In the genomic region with DNA sequence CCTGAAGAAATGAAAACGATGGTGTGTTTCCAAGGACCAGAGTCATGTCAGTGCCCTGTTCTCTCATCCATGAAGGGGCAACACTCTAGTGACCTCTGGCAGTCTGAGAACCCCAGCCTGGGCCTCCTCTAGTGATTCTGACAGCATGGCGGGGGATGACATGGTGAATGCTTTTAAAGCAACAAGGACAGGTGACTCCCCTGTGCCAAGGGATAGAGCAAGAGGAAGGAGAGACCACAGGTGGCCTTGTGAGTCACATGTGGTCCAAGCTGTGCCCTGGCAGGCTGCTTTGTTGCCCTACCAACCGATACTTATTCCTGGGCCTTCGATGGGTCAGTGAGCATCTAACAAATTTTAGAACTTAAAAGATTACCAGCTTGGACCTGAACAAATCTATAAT, we compare ENCODE assay signal across 19 mouse cellular contexts. TPM values are rescaled to one million over a fixed set of nuclear protein-coding genes. Genes with fewer than 3 reads are reported as not detected.
DNase-seq lines count a peak whose midpoint lies in the region; ATAC-seq and TF ChIP-seq lines count a peak whose summit lies in the region.
"Had no signal": no experiment of that assay in that cellular context is flagged by ENCODE, and none has a peak within 500 bp of the region (broad histone marks: within the 10 kb centered on the region; RNA-seq: fewer than 3 reads in every experiment).

No protein-coding gene starts in this region.

- H3K4me1 ChIP-seq in hindbrain, embryonic 13.5 days (replicated peaks), result no peaks in the 10 kb centered on the region
- H3K4me1 ChIP-seq: embryonic facial prominence, embryonic 13.5 days; forebrain, embryonic 12.5 days; heart, embryonic 10.5 days; hindbrain, embryonic 12.5 days had no signal

- no peak overlapping the region for H3K4me3 ChIP-seq in gastrocnemius, adult 2 months
- no peak overlapping the region for H3K4me3 ChIP-seq in hindbrain, embryonic 13.5 days
- H3K4me3 ChIP-seq: embryonic facial prominence, embryonic 13.5 days; forebrain, embryonic 12.5 days; heart, embryonic 10.5 days; hindbrain, embryonic 12.5 days had no signal

- no peak for TF ChIP-seq CTCF in gastrocnemius, adult 2 months (IDR thresholded peaks at IDR 0.05)

- H3K27ac ChIP-seq in gastrocnemius, adult 2 months, result peak overlapping the region; percentile 62
- H3K27ac ChIP-seq in hindbrain, embryonic 13.5 days, result no peak overlapping the region
- H3K27ac ChIP-seq: embryonic facial prominence, embryonic 13.5 days; forebrain, embryonic 12.5 days; heart, embryonic 10.5 days; hindbrain, embryonic 12.5 days had no signal

- intact Hi-C loops in gastrocnemius, adult 2 months (cut with DNase I), result no loop called here

- H3K36me3 ChIP-seq in hindbrain, embryonic 13.5 days, result peaks cover 5% of the 10 kb centered on the region
- H3K36me3 ChIP-seq: forebrain, embryonic 12.5 days had no signal

- WGBS in hindbrain, embryonic 13.5 days, result 84% methylated on average over 4 of the region's 4 CpGs

- H3K4me2 ChIP-seq in hindbrain, embryonic 13.5 days, result no peak overlapping the region
- H3K4me2 ChIP-seq: embryonic facial prominence, embryonic 13.5 days; forebrain, embryonic 12.5 days; hindbrain, embryonic 12.5 days had no signal

- ATAC-seq in hindbrain, embryonic 13.5 days (ENCODE audit: low FRiP score), result no peak
- ATAC-seq: forebrain, embryonic 16.5 days; hindbrain, postnatal 0 days; intestine, embryonic 16.5 days had no signal

- 0 out of 2 replicates have a peak, but pooled peaks cover 21% of the 10 kb centered on the region for H3K27me3 ChIP-seq in hindbrain, embryonic 13.5 days

- no peak overlapping the region for H3K9ac ChIP-seq in hindbrain, embryonic 13.5 days
- H3K9ac ChIP-seq: embryonic facial prominence, embryonic 13.5 days; forebrain, embryonic 12.5 days; hindbrain, embryonic 12.5 days had no signal

- H3K9me3 ChIP-seq in hindbrain, embryonic 13.5 days, result no peaks in the 10 kb centered on the region
- H3K9me3 ChIP-seq: embryonic facial prominence, embryonic 13.5 days; forebrain, embryonic 12.5 days; heart, embryonic 10.5 days; hindbrain, embryonic 12.5 days had no signal

- DNase-seq in cerebellum, adult 11-12 months, result peak; percentile 58
- DNase-seq in cerebellum, postnatal 4 days (ENCODE audit: low spot score in 2 of 2), result no peak
- no peak for DNase-seq in gastrocnemius, adult 2 months
- DNase-seq in gastrocnemius, adult 8-10 months (ENCODE audit: low spot score in 2 of 2), result no peak
- DNase-seq in retina, postnatal 1 day, result peak; percentile 7
- DNase-seq in retina, embryonic 14.5 days (ENCODE audit: low spot score), result no peak
- DNase-seq: adrenal gland, postnatal 10 days; heart, postnatal 10 days; heart, postnatal 4 days; kidney, adult 2 months had no signal

RNA-seq across cellular contexts. Expression of a gene that starts 54.7 kb away (rescaled TPM):
- total RNA-seq in gastrocnemius, adult 2 months (2021), result under 1 TPM in 1 of 2 experiments, not detected in 1; 0.03 TPM
- total RNA-seq in gastrocnemius, adult 8-10 months (2022), result under 1 TPM in 2 of 4 experiments, not detected in 2; 0.05 to 0.11 TPM
- 0.18 and 0.22 TPM in 2 replicates for polyA plus RNA-seq in hindbrain, embryonic 13.5 days (2015; fragmentation: Nextera tagmentation; extraction: Ambion mirVana)
- total RNA-seq: granulocyte monocyte progenitor cell, adult 5-6 weeks had no signal

Comparison
In these comparisons a context has a peak if more than half of its experiments do, and no peak if none do; other contexts are left out.
1. DNase-seq: peak in cerebellum, adult 11-12 months (single experiment) and retina, postnatal 1 day (single experiment); none in cerebellum, postnatal 4 days (0 of 2), gastrocnemius, adult 2 months (single experiment), gastrocnemius, adult 8-10 months (0 of 2) and retina, embryonic 14.5 days (single experiment).